Mouse (Mus musculus): ENCODE measurements at regions not wholly inside any gene's neighbourhood (a gene's known extent, or its start where the extent isn't known, plus 50 kb on each side); places are given as distances from the start of the nearest gene placed in this dataset.

DNA sequence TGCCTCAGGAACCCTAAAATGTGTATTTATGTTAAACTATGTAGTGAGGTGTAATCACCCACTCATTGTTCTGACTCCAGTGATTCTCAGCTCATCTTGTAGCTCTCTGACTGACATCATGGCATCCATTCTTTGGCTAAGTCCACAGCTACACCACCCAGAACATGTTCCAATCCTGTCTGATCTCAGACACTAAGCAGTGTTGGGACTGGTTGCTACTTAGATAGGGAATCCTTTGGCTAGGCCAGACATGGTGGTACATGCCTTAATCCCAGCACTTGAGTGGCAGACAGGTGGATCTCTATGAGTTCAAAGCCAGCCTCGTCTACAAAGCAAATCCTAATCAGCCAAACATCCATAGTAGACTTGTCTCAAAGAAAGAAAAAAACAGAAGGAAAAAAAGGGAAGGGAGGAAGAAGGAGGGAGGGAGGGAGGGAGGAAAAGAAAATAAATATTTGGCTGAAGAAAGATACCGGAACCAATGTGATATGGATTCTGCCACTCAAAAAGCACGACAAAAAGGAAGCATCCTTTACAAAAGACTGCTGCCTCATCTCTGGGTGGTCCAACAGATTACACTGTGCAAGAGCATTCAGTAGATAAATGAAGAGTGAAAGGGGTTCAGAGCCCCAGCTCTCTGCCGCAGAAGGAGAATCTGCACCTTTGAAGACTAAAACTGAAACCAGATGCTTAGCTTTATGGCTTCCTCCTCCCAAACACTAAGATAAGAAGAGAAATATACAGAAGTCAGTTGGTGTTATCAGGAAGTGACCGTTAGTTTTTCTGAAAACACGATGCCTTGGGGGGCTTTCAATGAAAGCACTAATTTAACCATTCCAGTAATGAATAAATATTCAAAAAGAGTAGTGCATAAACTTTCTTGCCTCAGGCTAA lies 51.5 kb upstream of the Med13 start:
- no peak for ATAC-seq (replicated peaks; ENCODE audit: poor library complexity, severe bottlenecking)

DNA sequence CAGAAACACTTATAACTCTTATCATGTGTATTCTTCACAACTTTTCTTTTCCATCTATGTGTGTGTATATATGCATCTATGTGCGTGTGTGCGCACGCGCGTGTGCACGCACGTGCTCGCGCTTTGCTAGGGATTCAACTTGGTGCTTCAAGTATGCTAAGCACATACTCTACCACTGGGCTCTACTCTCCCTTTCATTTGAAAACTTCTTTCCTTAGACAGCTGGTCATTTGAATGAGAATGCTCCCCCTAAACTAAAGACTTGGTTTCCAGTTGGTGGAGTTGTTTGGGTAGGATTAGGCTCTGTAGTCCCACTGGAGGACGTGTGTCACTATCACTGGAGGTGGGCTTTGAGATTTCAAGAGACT lies 52.2 kb upstream of the Med13 start:
- no peak for ATAC-seq (replicated peaks; ENCODE audit: poor library complexity, severe bottlenecking)

- peak; percentile 48 for ATAC-seq (replicated peaks; ENCODE audit: poor library complexity, severe bottlenecking)
These were observed 53.1 kb upstream of the Med13 start for GRCm38 (mm10) chr11:86410521-86410920.

DNA sequence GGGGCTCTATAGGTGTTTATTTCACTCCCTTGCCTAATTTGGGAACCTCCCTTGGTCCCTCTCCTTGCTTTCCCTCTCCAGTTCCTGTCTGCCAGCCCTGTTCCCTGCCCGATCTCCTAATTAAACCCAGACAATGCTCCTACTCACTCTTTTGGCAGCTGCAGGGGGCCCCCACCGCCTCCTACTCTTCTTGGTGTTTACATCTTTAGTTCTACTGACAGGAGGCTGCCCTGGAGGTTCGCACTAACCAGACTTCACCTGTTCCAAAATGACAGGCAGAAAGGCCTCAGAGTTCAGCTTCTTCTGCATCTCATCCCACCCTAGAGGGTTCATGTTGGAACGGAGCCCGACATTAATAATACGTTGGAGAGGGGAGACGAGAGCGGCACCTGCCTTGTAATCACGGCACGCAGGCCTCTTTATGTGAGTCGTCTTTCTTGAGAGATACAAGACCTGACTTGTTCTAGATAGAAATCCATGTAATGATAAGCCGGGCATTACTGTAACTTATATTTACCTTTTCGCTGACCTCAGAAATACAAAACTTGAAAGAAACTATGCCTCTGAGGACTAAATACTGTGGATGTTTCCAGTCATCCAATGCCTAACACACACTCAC lies 55.5 kb upstream of the Med13 start:
- no peak for ATAC-seq (replicated peaks; ENCODE audit: poor library complexity, severe bottlenecking)

DNA sequence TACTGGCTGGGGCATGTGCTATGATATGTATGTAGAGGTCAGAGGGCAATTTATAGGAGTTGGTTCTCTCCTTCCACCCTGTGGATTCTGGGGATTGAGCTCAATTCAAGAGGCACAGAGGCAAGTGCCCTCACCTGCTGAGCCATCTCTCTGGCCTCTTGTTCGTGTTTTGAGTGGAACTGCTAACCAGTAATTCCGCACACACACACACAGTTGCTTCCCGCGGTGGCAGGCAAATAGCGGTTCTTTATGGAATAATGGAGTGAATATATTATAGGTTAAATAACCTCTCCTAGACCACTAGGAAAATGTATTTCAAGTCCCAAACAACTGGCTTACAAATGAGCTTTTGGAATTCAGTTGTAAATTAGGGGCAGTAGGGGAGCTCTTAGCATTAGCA lies 59.1 kb upstream of the Med13 start:
- ATAC-seq (replicated peaks; ENCODE audit: poor library complexity, severe bottlenecking) = no peak

DNA sequence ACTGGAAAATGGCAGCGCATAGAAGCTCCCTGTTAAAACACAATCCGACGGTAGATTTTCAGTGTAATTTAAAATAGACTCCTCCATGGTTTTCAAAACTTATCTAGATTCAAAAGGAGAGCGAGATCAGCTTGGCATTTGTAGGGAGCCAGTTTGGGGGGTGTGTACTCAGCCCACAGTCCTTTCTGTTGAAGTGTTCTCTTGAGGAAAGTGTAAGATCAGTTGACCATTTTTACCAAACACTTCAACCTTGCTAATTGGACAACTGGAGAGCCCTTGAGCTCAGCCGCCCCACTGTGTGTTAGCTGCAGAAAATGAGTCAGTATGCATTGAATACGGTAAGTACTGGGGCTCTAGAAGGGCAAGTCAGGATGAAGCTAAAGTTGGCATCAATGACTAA lies 59.8 kb upstream of the Med13 start:
- no peak for ATAC-seq (replicated peaks; ENCODE audit: poor library complexity, severe bottlenecking)

GRCm38 (mm10) chr11:86419810-86420483 lies 62.5 kb upstream of the Med13 start:
- ATAC-seq (replicated peaks; ENCODE audit: poor library complexity, severe bottlenecking) = no peak

DNA sequence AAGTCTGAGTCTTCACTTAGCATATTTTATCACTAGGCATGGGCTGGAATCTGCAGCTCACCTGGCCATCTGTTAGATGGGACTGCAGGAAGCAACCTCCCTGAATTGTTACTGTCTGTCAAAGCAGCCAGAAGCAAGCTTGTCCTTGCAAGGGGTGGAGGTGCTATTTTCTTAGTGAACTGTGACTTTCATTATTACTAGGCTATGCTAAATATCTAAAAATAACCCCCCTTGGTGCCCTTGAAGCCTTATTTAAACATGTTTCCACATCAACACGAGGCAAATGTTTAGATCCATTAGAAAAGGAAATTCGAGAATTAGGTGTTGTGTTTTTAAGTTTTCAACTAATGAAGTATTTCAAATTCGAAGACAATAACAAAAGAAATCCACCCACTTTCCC lies 55.5 kb upstream of the Rnft1 start:
- ATAC-seq (replicated peaks; ENCODE audit: poor library complexity, severe bottlenecking) = no peak

- ATAC-seq (replicated peaks; ENCODE audit: poor library complexity, severe bottlenecking) = no peak
These were observed 54.2 kb upstream of the Rnft1 start for GRCm38 (mm10) chr11:86430287-86430686.

GRCm38 (mm10) chr11:86431550-86431949 lies 52.9 kb upstream of the Rnft1 start:
- no peak for ATAC-seq (replicated peaks; ENCODE audit: poor library complexity, severe bottlenecking)

DNA sequence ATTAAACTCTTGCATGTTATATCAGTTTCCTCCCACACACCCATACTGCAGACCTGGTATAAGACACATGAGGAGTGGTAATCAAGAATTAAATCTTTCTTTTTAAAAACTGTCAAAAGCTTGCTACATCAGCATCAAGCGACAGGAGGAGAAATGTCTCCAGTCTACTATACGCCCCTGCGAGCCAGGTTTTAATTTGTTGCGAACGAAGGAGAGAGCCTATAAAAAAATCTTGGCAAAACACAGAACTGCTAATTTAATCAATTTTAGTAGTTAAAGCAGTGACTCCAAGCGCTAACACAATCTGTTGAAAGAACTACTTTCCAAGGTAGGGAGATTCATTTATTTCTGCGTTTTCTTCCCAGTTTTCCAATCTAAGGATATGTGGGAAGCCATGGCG lies 50.4 kb upstream of the Rnft1 start:
- ATAC-seq (replicated peaks; ENCODE audit: poor library complexity, severe bottlenecking) = no peak
